Mouse (Mus musculus) limb, embryonic 12.5 days (tissue): ENCODE measurements around the gene Pan3. TPM values are rescaled to one million over a fixed set of nuclear protein-coding genes. Genes with fewer than 3 reads are reported as not detected.
A peak's percentile ranks its signal among the peaks of the same experiment; 100 is the strongest.

ENCODE experiments used
- ATAC-seq: fragments of 200-750 bp; cut with Nextera tagmentation; 2 replicates; pipeline ENCODE4 v1.8.0; 2017; ENCODE audit warnings: low read depth, moderate TSS enrichment; ENCODE audit not compliant: insufficient number of reproducible peaks, insufficient read depth, low FRiP score, low TSS enrichment
- H3K27ac ChIP-seq: fragments of 300-500 bp; sonication (generic); 2 replicates; pipeline ENCODE4 v1.5.1; 2016; ENCODE audit warnings: mild to moderate bottlenecking, moderate library complexity
- H3K27me3 ChIP-seq: fragments of 300-500 bp; sonication (generic); 2 replicates; pipeline ENCODE4 v1.6.1; 2016; ENCODE audit warnings: mild to moderate bottlenecking, moderate library complexity
- H3K36me3 ChIP-seq: fragments of 300-500 bp; sonication (generic); 2 replicates; pipeline ENCODE4 v1.6.1; 2016; ENCODE audit warnings: mild to moderate bottlenecking, moderate library complexity
- H3K4me1 ChIP-seq: fragments of 300-500 bp; sonication (generic); replicated peaks from 2 replicates; pipeline ENCODE4 v1.6.1; 2016
- H3K4me2 ChIP-seq: fragments of 300-500 bp; sonication (generic); 2 replicates; pipeline ENCODE4 v1.6.1; 2016; ENCODE audit warnings: mild to moderate bottlenecking, moderate library complexity
- H3K4me3 ChIP-seq: fragments of 300-500 bp; sonication (generic); replicated peaks from 2 replicates; pipeline ENCODE4 v1.5.1; 2016; ENCODE audit warnings: mild to moderate bottlenecking
- H3K9ac ChIP-seq: fragments of 300-500 bp; sonication (generic); replicated peaks from 2 replicates; pipeline ENCODE4 v1.6.1; 2016; ENCODE audit warnings: mild to moderate bottlenecking, moderate library complexity
- H3K9me3 ChIP-seq: fragments of 300-500 bp; sonication (generic); 2 replicates; pipeline ENCODE4 v1.6.1; 2016; ENCODE audit warnings: mild to moderate bottlenecking, moderate library complexity
- WGBS: fragments of 180-500 bp; shearing (Covaris S2); methylation state at CpG from one replicate; pipeline ENCODE4 v1.1.7; 2016; 5-methylcytosine and 5-hydroxymethylcytosine counted together
- polyA plus RNA-seq: library from polyadenylated mRNA; unstranded; fragments of >200 nt; fragmentation: Nextera tagmentation; extraction: Ambion mirVana; gene quantifications from 2 replicates; pipeline ENCODE4 v1.2.1, GENCODE M21; 2016

Gene Pan3
- polyA plus RNA-seq, 1 experiment from 2014 or later: 56.7 TPM

- WGBS: 26% methylated on average over 11 of the region's 11 CpGs
- H3K9me3 ChIP-seq: no peaks in the 10 kb centered on the region
- H3K27me3 ChIP-seq: peaks cover 57% of the 10 kb centered on the region
- no peak overlapping the region for H3K4me2 ChIP-seq
- no peak overlapping the region for H3K27ac ChIP-seq
- H3K36me3 ChIP-seq: no peaks in the 10 kb centered on the region
- H3K9ac ChIP-seq: no peak overlapping the region
- no peak overlapping the region for H3K4me3 ChIP-seq
- ATAC-seq: no peak
- H3K4me1 ChIP-seq: peaks cover 12% of the 10 kb centered on the region
These were observed 28.9 kb upstream of the Pan3 start for GRCm38 (mm10) chr5:147401024-147401423.

DNA sequence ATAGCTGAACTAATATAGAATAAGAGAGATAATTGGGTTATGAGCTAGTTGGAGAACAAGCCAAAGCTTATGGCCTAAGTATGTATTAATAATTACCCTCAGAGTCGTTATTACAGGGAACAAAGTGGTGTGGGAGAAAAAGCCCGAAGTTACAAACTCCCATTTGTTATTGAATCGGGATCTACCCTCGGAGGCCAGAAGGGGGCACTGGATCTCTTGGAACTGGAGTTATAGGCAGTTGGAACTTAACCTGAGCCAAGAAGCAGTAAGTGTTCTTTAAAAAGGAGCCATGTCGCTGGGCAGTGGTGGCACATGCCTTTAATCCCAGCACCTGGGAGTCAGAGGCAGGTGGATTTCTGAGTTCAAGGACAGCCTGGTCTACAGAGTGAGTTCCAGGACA is 27.5 kb upstream of the Pan3 start:
- H3K27me3 ChIP-seq: peaks cover 55% of the 10 kb centered on the region
- H3K36me3 ChIP-seq: no peaks in the 10 kb centered on the region
- H3K9me3 ChIP-seq: no peaks in the 10 kb centered on the region
- H3K9ac ChIP-seq: no peak overlapping the region
- no peak overlapping the region for H3K4me2 ChIP-seq
- peaks cover 12% of the 10 kb centered on the region for H3K4me1 ChIP-seq
- H3K27ac ChIP-seq: no peak overlapping the region
- ATAC-seq: no peak; the same call in 1 of the 2 replicates
- no peak overlapping the region for H3K4me3 ChIP-seq
- WGBS: 27% methylated on average over 5 of the region's 5 CpGs

GRCm38 (mm10) chr5:147406135-147406534 is 23.8 kb upstream of the Pan3 start:
- WGBS: 85% methylated on average over 5 of the region's 5 CpGs
- peaks cover 19% of the 10 kb centered on the region for H3K27me3 ChIP-seq
- no peak overlapping the region for H3K4me3 ChIP-seq
- no peak overlapping the region for H3K27ac ChIP-seq
- H3K9ac ChIP-seq: no peak overlapping the region
- no peak for ATAC-seq
- no peaks in the 10 kb centered on the region for H3K36me3 ChIP-seq
- no peaks in the 10 kb centered on the region for H3K4me1 ChIP-seq
- H3K4me2 ChIP-seq: no peak overlapping the region
- 0 out of 2 replicates have a peak, but pooled peaks cover 3% of the 10 kb centered on the region for H3K9me3 ChIP-seq

DNA sequence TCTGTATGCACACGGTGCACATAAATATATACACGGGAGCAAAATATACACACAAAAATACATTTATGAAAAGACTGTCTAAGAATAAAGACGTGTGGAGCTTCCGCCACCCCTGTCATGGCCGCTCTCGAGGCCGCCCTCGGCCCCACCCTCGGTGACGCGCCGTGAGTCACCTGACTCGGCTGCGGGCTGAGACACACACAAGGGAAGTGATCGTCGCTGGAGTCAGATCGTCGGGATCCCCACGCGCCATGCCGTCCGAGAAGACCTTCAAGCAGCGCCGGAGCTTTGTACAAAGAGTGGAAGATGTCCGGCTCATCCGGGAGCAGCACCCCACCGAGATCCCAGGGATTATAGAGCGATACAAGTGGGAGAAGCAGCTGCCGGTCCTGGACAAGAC is 21.2 kb upstream of the Pan3 start:
- no peak for ATAC-seq
- 0 out of 2 replicates have a peak, but pooled peaks cover 3% of the 10 kb centered on the region for H3K9me3 ChIP-seq
- WGBS: 62% methylated on average over 29 of the region's 29 CpGs
- H3K9ac ChIP-seq: no peak overlapping the region
- H3K4me3 ChIP-seq: 0 out of 2 replicates have a peak overlapping the region, but pooled peaks have one; percentile 1
- H3K27me3 ChIP-seq: peaks cover 3% of the 10 kb centered on the region; the same call in 1 of the 2 replicates
- no peak overlapping the region for H3K27ac ChIP-seq
- H3K4me2 ChIP-seq: no peak overlapping the region
- no peaks in the 10 kb centered on the region for H3K4me1 ChIP-seq
- H3K36me3 ChIP-seq: no peaks in the 10 kb centered on the region

DNA sequence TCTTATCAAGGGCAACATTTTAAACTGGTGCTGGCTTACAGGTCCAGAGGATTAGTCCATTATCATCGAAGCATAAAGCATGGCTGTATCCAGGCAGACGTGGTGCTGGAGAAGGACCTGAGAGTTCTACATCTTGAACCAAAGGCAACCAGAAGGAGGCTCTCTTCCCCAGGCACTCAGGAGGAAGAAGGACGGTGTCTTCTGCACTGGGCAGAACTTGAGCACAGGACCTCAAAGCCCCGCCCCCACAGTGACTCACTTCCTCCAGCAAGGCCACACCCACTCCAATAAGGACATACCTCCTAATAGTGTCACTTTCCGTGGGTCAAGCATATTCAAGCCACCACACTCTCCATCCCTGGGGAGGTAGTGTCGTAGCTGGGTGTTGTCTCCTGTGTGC is 19.4 kb upstream of the Pan3 start:
- H3K4me3 ChIP-seq: no peak overlapping the region
- H3K27me3 ChIP-seq: no peaks in the 10 kb centered on the region
- H3K27ac ChIP-seq: no peak overlapping the region
- H3K9ac ChIP-seq: no peak overlapping the region
- no peak for ATAC-seq
- 0 out of 2 replicates have a peak, but pooled peaks cover 3% of the 10 kb centered on the region for H3K9me3 ChIP-seq
- H3K4me2 ChIP-seq: no peak overlapping the region
- H3K4me1 ChIP-seq: no peaks in the 10 kb centered on the region
- WGBS: 84% methylated on average over 6 of the region's 6 CpGs
- no peaks in the 10 kb centered on the region for H3K36me3 ChIP-seq

DNA sequence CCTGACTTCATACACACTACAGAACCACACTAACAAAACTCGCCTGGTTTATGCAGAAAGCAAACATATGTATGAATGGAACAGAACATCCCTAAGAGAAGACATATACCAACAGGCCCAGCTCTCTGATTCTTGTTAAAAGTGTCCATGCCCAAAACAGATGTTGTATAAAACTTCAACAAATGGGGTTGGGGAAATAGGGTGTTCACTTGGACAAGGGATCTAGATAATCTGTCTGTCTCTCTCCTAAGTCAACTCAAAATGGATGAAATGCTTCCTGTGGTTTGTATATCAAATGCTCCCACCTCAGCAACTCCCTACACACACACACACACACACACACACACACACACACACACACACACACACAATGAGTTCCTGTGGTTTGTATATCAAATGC is 12.0 kb upstream of the Pan3 start:
- no peak for ATAC-seq
- Histone ChIP-seq H3K4me3 (no peak overlapping the region), H3K4me2 (no peak overlapping the region), H3K9me3 (no peaks in the 10 kb centered on the region), H3K27me3 (no peaks in the 10 kb centered on the region), H3K27ac (no peak overlapping the region), H3K9ac (no peak overlapping the region), H3K4me1 (0 out of 2 replicates have a peak, but pooled peaks cover 2% of the 10 kb centered on the region), H3K36me3 (no peaks in the 10 kb centered on the region)
- WGBS: 86% methylated on average over 1 of the region's 1 CpGs

DNA sequence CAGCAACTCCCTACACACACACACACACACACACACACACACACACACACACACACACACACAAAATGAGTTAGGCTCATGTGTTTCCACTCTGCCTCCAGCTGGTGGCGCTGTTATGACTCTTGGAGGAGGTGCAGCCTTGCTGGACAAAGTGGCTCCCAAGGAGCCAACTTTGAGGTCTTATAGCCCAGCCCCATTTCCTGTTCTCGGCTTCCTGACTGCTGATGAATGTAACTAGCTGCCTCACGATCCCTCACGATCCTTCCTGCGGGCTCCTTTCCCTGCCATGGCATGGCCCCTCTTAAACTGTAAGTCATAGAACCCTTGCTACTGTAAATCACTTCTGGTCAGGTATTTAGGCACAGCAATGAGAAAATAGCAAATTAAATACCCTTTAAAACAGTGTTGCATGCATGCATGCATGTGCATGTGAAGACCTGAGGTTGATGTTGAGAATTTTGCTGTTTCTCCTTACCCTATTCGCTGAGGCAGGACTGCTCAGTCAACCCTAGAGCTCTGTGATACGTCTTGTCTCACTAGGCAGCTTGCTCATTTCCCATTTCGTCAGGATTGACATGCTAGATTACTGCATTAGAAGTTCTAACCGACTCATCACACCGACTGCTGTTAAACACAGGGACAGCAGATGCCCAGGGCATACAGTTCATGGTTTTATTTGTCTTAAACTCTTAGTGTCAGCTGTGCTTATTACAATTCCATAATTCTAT is 11.4 kb upstream of the Pan3 start:
- no peaks in the 10 kb centered on the region for H3K36me3 ChIP-seq
- H3K4me3 ChIP-seq: no peak overlapping the region

DNA sequence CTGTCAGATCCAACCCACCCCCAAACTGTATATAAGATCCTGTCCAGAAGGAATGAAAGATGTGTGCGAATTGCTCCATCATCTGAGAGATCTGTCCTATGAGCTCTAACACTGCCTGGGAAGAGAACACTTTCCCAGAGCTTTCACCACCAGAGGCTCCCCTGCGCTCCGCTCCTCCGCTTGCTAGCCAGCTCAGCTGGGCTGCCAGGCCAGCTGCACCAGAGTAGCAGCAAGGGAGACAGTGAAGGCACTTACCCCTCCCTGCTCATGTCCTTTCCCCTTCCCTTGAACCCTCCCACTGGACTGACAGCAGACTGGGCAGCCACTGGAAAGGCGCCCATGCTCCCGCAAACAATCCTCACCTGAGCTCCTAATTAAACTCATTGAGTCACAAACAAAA is 6.3 kb upstream of the Pan3 start:
- Histone ChIP-seq H3K4me2 (no peak overlapping the region), H3K27me3 (no peaks in the 10 kb centered on the region), H3K4me1 (peaks cover 1% of the 10 kb centered on the region; the same call in 1 of the 2 replicates), H3K9me3 (no peaks in the 10 kb centered on the region), H3K9ac (no peak overlapping the region), H3K27ac (no peak overlapping the region), H3K36me3 (no peaks in the 10 kb centered on the region), H3K4me3 (no peak overlapping the region)
- WGBS: 44% methylated on average over 6 of the region's 6 CpGs
- no peak for ATAC-seq

More for the DNA sequence above, 11.4 kb upstream of the Pan3 start:
- Histone ChIP-seq H3K9me3 (no peaks in the 10 kb centered on the region), H3K9ac (no peak overlapping the region), H3K4me1 (0 out of 2 replicates have a peak, but pooled peaks cover 2% of the 10 kb centered on the region), H3K27me3 (no peaks in the 10 kb centered on the region), H3K4me2 (no peak overlapping the region), H3K27ac (no peak overlapping the region)
- no peak for ATAC-seq
- WGBS: 43% methylated on average over 10 of the region's 10 CpGs

DNA sequence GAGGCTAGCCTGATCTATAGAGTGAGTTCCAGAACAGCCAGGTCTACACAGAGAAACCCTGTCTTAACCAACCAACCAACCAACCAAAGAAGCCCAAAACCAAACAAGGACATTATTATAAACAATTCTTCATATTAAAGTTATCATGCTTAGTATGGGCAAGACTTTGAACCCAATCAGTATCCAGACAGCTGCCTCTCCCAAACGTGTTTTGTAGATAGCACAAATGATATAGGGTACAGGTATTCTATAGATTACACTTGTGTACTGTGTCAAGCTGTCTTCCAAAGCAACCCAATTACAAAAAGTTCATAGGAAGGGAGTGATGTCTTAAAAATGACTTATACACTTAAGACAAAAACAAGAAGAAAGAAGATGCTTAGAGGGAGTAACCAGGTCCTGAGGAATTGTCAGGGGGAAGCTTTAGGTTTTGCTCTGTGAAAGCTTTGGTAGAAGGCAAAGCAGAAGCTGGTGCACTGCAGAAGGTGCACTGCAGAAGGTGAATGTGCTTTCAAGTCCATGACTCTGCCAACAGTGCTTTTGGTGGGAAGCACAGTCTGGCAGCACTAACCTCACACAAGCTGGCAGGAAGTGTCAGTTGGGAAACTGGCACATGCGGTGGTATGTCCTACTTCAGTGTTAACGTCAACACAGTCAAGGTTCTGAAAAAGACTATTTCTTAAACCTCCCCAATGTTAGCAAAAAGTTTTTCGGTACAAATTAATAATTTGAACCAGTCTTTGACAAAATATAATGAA is 3.7 kb upstream of the Pan3 start:
- peaks cover 9% of the 10 kb centered on the region for H3K4me1 ChIP-seq
- no peak for ATAC-seq
- no peak overlapping the region for H3K4me3 ChIP-seq
- H3K4me2 ChIP-seq: no peak overlapping the region
- H3K9ac ChIP-seq: no peak overlapping the region
- H3K27me3 ChIP-seq: no peaks in the 10 kb centered on the region
- H3K9me3 ChIP-seq: no peaks in the 10 kb centered on the region
- 77% methylated on average over 4 of the region's 4 CpGs for WGBS
- no peaks in the 10 kb centered on the region for H3K36me3 ChIP-seq
- H3K27ac ChIP-seq: no peak overlapping the region

GRCm38 (mm10) chr5:147430361-147430935 is 487 bp downstream of the Pan3 start:
- Histone ChIP-seq H3K36me3 (peaks cover 6% of the 10 kb centered on the region; the same call in 1 of the 2 replicates), H3K9ac (peak overlapping the region; percentile 96), H3K4me1 (peaks cover 27% of the 10 kb centered on the region), H3K4me2 (peak overlapping the region; percentile 81), H3K4me3 (peak overlapping the region; percentile 99), H3K27ac (peak overlapping the region; percentile 99), H3K9me3 (no peaks in the 10 kb centered on the region), H3K27me3 (no peaks in the 10 kb centered on the region)
- ATAC-seq: peak; percentile 80
- under 1% methylated on average over 56 of the region's 91 CpGs for WGBS
